13 mouse cellular contexts compared by ENCODE assay signal in genomic region chr12:25266701-25267571, GRCm38 (mm10).
DNase-seq lines count a peak whose midpoint lies in the region; ATAC-seq and TF ChIP-seq lines count a peak whose summit lies in the region.
"Had no signal": no experiment of that assay in that cellular context is flagged by ENCODE, and none has a peak within 500 bp of the region (broad histone marks: within the 10 kb centered on the region; RNA-seq: fewer than 3 reads in every experiment).

No protein-coding gene starts in this region.

- no peak for TF ChIP-seq CTCF in kidney, adult 2 months (conservative IDR thresholded peaks at IDR 0.05; ENCODE audit: insufficient read depth, insufficient read length, low read depth, low read length)
- no peak for TF ChIP-seq CTCF in stomach, postnatal 0 days (IDR thresholded peaks at IDR 0.05; ENCODE audit: low read depth)

- peak; percentile 30; the same call in 1 of the 2 replicates for ATAC-seq in stomach, embryonic 14.5 days (ENCODE audit: insufficient number of reproducible peaks, insufficient read depth, low FRiP score, low read depth)
- no peak for ATAC-seq in stomach, postnatal 0 days (ENCODE audit: low FRiP score, low TSS enrichment)
- peak; percentile 58; the same call in 1 of the 2 replicates for ATAC-seq in limb, embryonic 15.5 days (ENCODE audit: insufficient number of reproducible peaks, low FRiP score, low TSS enrichment, low read depth)
- no peak for ATAC-seq in cerebellum, adult (ENCODE audit: insufficient number of reproducible peaks, low FRiP score, low TSS enrichment)
- ATAC-seq: hindbrain, embryonic 16.5 days had no signal

- H3K4me2 ChIP-seq in stomach, embryonic 14.5 days (replicated peaks; ENCODE audit: low read depth, low read length) = no peak overlapping the region
- no peak overlapping the region for H3K4me2 ChIP-seq in stomach, postnatal 0 days (replicated peaks; ENCODE audit: low read depth)
- H3K4me2 ChIP-seq in limb, embryonic 15.5 days = no peak overlapping the region
- H3K4me2 ChIP-seq: embryonic facial prominence, embryonic 15.5 days; limb, embryonic 13.5 days; neural tube, embryonic 13.5 days had no signal

- no peak overlapping the region for H3K9ac ChIP-seq in stomach, embryonic 14.5 days (replicated peaks; ENCODE audit: low read depth, low read length)
- H3K9ac ChIP-seq in stomach, postnatal 0 days (ENCODE audit: low read length) = no peak overlapping the region
- no peak overlapping the region for H3K9ac ChIP-seq in limb, embryonic 15.5 days
- H3K9ac ChIP-seq: embryonic facial prominence, embryonic 15.5 days; limb, embryonic 13.5 days; neural tube, embryonic 13.5 days had no signal

- no peak overlapping the region for H3K4me3 ChIP-seq in kidney, adult 2 months (ENCODE audit: insufficient read depth, low read depth, low read length)
- no peak overlapping the region for H3K4me3 ChIP-seq in stomach, embryonic 14.5 days (ENCODE audit: low read depth, low read length)
- no peak overlapping the region for H3K4me3 ChIP-seq in stomach, postnatal 0 days (ENCODE audit: low read depth, low read length)
- no peak overlapping the region for H3K4me3 ChIP-seq in limb, embryonic 15.5 days
- H3K4me3 ChIP-seq: embryonic facial prominence, embryonic 15.5 days; limb, embryonic 13.5 days; megakaryocyte, embryonic 14.5 days; neural tube, embryonic 13.5 days had no signal

- H3K27ac ChIP-seq in kidney, adult 2 months (ENCODE audit: insufficient read depth, low read depth, low read length) = no peak overlapping the region
- no peak overlapping the region for H3K27ac ChIP-seq in stomach, embryonic 14.5 days (ENCODE audit: low read length)
- H3K27ac ChIP-seq in stomach, postnatal 0 days (replicated peaks) = no peak overlapping the region
- no peak overlapping the region for H3K27ac ChIP-seq in limb, embryonic 15.5 days
- H3K27ac ChIP-seq: embryonic facial prominence, embryonic 15.5 days; limb, embryonic 13.5 days; neural tube, embryonic 13.5 days had no signal

- no peak for TF ChIP-seq EP300 in stomach, postnatal 0 days (optimal IDR thresholded peaks at IDR 0.05)

- 0 out of 2 replicates have a peak, but pooled peaks cover 3% of the 10 kb centered on the region for H3K4me1 ChIP-seq in kidney, adult 2 months (ENCODE audit: control insufficient read depth, insufficient read depth, low read length)
- 0 out of 2 replicates have a peak, but pooled peaks cover 5% of the 10 kb centered on the region for H3K4me1 ChIP-seq in stomach, embryonic 14.5 days (ENCODE audit: control insufficient read depth, insufficient read depth, low read length)
- H3K4me1 ChIP-seq in stomach, postnatal 0 days (replicated peaks; ENCODE audit: control insufficient read depth, insufficient read depth) = no peaks in the 10 kb centered on the region
- H3K4me1 ChIP-seq in limb, embryonic 15.5 days = peaks cover 16% of the 10 kb centered on the region

- H3K9me3 ChIP-seq in stomach, embryonic 14.5 days (ENCODE audit: control insufficient read depth, low read depth, low read length) = no peaks in the 10 kb centered on the region
- H3K9me3 ChIP-seq in stomach, postnatal 0 days (ENCODE audit: control insufficient read depth, low read length) = no peaks in the 10 kb centered on the region
- no peaks in the 10 kb centered on the region for H3K9me3 ChIP-seq in limb, embryonic 15.5 days
- H3K9me3 ChIP-seq: embryonic facial prominence, embryonic 15.5 days; limb, embryonic 13.5 days; megakaryocyte, embryonic 14.5 days; neural tube, embryonic 13.5 days had no signal

- no peaks in the 10 kb centered on the region for H3K36me3 ChIP-seq in kidney, adult 2 months (ENCODE audit: control insufficient read depth, insufficient read depth, low read length)
- no peaks in the 10 kb centered on the region for H3K36me3 ChIP-seq in stomach, embryonic 14.5 days (ENCODE audit: control insufficient read depth, insufficient read depth, low read length)
- no peaks in the 10 kb centered on the region for H3K36me3 ChIP-seq in stomach, postnatal 0 days (ENCODE audit: control insufficient read depth, insufficient read depth, low read length)
- no peaks in the 10 kb centered on the region for H3K36me3 ChIP-seq in limb, embryonic 15.5 days
- H3K36me3 ChIP-seq: embryonic facial prominence, embryonic 15.5 days; limb, embryonic 13.5 days; neural tube, embryonic 13.5 days had no signal

- peak; percentile 47 for DNase-seq in kidney, adult 2 months
- DNase-seq in kidney, postnatal 10 days = no peak
- no peak for DNase-seq in stomach, postnatal 0 days (ENCODE audit: low spot score)
- DNase-seq in frontal cortex, postnatal 14 days (ENCODE audit: low spot score in 2 of 2) = no peak
- DNase-seq: cerebellum, postnatal 10 days had no signal

- H3K27me3 ChIP-seq in kidney, adult 2 months (replicated peaks; ENCODE audit: control insufficient read depth, insufficient read depth, low read length) = no peaks in the 10 kb centered on the region
- no peaks in the 10 kb centered on the region for H3K27me3 ChIP-seq in stomach, embryonic 14.5 days (ENCODE audit: control insufficient read depth, insufficient read depth, low read length)
- no peaks in the 10 kb centered on the region for H3K27me3 ChIP-seq in stomach, postnatal 0 days (ENCODE audit: control insufficient read depth, insufficient read depth, low read length)
- peaks cover 2% of the 10 kb centered on the region; the same call in 1 of the 2 replicates for H3K27me3 ChIP-seq in limb, embryonic 15.5 days
- H3K27me3 ChIP-seq: embryonic facial prominence, embryonic 15.5 days; neural tube, embryonic 13.5 days had no signal

- 90% methylated on average over 17 of the region's 17 CpGs for WGBS in kidney, adult 2 months
- 67% methylated on average over 17 of the region's 17 CpGs for WGBS in stomach, embryonic 14.5 days
- 69% methylated on average over 17 of the region's 17 CpGs for WGBS in stomach, postnatal 0 days
- WGBS in limb, embryonic 15.5 days = 66% methylated on average over 17 of the region's 17 CpGs

- TF ChIP-seq POLR2A in kidney, adult 2 months (IDR thresholded peaks at IDR 0.05; ENCODE audit: low read depth, low read length) = no peak

Comparison
In these comparisons a context has a peak if more than half of its experiments do, and no peak if none do; other contexts are left out.
1. ATAC-seq: peak in stomach, embryonic 14.5 days (single experiment) and limb, embryonic 15.5 days (single experiment); none in stomach, postnatal 0 days (single experiment) and cerebellum, adult (single experiment).